Mouse (Mus musculus) granulocyte monocyte progenitor cell, adult 5-6 weeks (primary cell): Measurements from ENCODE around the gene Tspan4. TPM values are rescaled to one million over a fixed set of nuclear protein-coding genes. Genes with fewer than 3 reads are reported as not detected.
A peak's percentile ranks its signal among the peaks of the same experiment; 100 is the strongest.
"Not testable (repeated sequence)": the region's sequence is repeated elsewhere in the genome, so short reads cannot be mapped to it uniquely, and the experiment has no call there.

Experiments used
- ATAC-seq: replicated peaks from 2 replicates; pipeline ENCODE4 v1.8.0; 2016; ENCODE audit warnings: mild to moderate bottlenecking, moderate TSS enrichment, inconsistent platforms; ENCODE audit not compliant: poor library complexity, severe bottlenecking
- total RNA-seq, 2 experiments: library from RNA; stranded (forward) in 1 of 2; stranded (reverse) in 1 of 2; fragments of 200-712, 200-1000 nt in 1 of 2; fragments of >200 nt in 1 of 2; fragmentation: Nextera tagmentation in 1 of 2; gene quantifications; 2 replicates each; pipeline ENCODE4 v1.2.3; 2014 to 2017

Gene Tspan4
- total RNA-seq, 2 experiments from 2014 or later = 42.6 to 50.4 TPM

DNA sequence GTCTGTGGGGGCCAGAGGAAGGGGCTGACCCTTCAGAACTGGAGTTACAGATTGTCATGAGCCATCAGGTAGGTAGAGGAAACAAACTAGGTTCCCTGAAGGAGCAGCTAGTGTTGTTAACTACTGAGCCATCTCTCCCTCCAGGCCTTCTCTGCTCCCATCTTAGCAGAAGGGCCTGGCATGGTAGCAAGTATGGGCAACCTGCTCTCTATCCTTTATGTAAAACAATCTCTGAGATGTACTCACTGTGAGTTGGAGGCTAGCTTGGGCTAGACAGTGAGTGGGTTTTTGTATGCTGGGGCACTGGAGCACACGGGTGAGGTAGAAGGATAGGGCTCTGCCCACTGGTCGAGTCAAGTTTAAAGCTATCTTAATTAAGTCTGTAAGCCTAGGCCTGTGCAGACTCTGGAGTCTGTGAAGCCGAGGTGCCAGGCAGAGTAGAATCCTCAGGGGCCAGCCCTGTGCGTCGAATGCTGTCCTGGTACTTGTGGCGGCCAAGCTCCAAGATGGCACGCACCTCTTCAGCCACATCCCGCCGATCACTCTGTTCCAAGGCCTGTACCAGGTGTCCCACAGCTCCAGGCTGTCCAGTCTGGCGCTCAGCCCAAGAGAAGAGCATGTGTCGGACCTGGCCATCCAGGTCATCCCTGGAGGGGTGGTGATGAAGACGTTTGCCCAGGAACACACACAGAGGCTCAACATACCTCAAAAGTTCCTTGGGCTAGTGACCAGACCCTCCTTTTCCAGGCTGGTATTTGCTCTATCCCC, 36.7 kb upstream of the Tspan4 start:
- ATAC-seq = no peak

DNA sequence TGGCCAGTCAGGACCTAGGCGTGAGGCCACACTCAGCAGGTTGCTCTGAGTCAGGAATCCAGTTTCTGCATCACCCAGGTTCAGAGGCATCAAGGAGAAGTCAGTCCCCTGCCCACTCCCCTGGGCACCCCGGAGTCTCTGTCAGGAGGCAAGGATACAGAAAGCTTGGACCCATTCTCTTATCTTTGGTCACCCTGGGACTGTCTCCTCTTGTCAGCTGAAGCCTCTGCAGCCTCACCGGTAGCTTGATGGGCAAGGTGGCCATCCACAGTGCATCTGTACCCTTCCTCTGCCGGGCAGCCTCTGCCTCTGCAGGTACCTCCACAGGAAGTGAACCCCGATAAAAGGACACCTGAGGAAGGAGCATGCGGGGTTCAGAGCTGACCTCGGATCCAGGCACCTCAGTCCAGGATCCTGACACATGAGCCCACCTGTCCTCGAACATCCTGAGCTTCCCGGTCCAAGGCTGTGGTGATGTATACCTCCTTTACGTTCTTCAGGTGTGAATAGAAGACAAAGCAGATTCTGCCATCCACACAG, 35.8 kb upstream of the Tspan4 start:
- ATAC-seq = no peak

DNA sequence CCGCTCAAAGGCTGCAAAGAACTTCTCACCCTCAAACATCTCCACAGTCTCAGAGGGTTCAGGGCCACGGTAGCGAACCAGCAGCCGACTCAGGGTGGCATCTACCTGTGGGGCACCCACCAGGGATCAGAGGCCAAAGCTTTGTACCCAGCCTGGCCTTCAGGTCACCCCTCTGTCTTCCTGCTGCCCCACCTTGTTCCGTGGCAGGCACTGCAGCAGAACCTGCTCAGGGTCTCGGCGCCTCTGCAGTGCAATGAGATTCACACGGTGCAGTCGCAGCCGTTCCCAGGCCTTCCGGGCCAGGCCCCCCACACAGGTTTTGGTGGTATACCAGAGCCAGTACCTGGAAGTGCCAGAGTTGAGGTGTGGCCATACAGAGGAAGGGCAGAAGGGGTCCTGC, 35.2 kb upstream of the Tspan4 start:
- no peak for ATAC-seq

DNA sequence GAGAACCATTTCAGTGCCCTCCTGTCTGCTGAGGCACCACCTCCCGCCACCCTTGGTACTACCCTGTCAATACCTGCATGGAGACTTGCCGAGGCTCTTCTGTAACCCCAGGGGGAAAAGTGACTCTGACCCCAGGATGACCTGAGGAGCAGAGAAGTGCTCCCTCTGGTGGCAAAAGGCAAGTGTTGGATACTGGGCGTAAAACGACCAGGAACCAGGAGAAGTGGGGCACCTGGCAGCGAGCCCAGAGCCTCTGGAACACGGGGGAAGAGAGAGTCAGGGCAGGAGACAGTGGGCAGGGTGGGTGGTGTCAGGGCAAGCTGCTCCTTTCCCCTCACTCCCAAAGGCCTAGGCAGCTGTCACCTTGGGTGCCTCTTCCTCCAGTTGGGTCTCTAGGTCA, 34.4 kb upstream of the Tspan4 start:
- ATAC-seq = peak; percentile 20

DNA sequence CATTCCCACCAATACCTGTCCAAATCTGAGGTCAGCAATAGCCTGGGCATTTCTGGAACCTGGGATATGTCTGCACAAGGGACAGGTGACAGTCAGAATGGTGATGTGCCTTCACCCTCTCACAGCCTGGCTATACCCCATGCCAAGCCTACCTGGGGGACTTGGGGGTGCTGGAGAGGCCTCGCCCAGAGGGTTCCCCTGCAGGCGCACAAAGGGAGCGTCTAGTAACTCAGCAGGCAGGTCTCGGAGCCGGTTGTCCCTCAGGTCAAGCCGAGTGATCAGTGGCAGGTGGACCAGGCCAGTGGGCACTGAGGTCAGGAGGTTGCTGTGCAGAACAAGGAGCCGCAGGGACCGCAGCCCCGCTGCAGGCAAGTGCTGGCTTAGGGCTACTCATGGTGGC, 33.6 kb upstream of the Tspan4 start:
- ATAC-seq = no peak

DNA sequence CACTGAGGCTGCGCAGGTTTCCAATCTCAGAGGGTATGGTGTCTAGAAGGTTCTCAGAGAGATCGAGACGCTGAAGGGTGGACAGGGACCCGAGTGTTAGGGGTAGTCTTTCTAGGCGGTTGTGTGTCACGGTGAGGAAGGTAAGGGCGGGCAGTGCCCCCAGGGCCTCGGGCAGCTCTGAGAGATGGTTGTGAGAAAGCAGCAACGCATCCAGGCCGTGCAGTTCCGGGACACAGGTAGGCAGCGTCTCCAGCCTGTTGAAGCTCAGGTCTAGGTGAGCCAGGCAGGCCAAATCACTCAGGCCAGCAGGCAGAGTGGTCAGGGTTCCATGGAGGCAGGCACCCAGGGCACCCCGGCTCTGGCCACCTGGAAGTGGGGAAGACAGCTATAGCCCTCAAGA, 32.8 kb upstream of the Tspan4 start:
- ATAC-seq = no peak

DNA sequence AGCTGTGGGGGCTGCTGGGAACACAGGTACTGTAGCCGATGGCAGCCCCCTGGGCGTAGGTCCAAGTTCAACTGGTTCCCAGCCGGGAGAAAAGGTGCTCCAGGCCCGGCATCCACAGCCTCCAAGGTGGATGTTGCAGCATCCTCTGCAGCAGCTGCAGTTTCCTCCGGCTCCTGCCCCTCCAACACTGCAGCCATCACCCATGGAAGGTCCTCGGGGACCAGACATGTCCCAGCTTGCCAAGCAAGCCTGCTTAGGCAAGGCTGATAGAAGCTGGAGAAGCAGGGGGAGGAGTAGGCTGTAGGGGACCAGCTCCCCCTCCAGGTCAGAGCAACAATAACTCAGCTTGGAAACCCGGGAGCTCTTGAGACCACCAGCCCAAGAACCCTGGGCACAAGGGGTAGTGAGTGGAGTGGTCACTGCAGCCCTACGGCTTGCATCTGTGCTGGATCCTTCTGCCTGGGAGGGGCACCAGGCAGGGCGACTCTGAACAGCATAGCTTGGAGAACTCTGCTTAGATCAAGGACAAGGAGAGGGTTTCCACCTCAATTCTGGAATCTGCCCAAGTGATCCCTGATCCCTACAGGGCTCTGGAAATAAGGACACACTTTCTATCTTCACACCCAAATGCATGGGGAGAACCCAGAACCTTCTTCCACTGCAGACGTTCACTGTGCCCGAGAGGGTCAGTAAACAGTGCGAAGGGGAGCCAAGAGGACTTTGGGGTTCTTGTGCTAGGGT, 31.8 kb upstream of the Tspan4 start:
- peak; percentile 33 for ATAC-seq

DNA sequence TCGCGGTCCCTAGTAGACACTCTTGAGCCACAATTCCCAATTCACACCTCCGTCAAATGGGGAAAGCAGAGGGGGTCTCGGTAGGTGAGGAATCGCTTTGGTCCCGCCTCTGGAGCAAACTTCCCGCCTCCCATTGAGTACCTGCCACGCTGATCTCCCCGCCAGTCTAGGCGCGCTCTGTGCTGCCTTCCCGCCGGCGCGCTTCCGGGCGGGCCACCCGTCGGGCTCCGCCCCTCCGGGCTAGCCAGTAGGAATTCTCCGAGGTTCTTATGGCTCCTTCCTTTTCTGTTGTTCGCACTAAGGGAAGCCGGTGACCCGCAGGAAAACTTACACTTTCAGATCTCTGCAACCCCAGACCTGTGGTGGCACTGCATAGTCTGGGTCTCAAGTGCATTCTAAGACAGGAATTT, 31.2 kb upstream of the Tspan4 start, which contains the start of gene Pidd1:
TSS of gene Pidd1 (minus strand) at position 198 of the 410 bp plus-strand sequence.
- ATAC-seq = peak; percentile 55

DNA sequence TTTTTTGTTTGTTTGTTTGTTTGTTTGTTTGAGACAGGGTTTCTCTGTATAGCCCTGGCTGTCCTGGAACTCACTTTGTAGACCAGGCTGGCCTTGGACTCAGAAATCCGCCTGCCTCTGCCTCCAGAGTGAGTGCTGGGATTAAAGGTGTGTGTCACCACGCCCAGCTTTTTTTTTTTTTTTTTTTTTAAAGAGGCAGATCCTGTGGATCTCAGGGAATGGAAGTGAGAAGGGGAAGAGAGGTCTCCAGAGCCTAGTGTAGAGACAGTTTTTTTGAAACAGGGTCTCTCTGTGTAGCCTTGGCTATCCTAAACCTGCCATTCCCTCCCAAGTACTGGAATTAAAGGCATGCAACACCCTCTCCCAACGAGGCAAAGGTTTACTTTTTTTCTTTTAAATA, 28.7 kb upstream of the Tspan4 start:
- ATAC-seq = not testable (repeated sequence)

DNA sequence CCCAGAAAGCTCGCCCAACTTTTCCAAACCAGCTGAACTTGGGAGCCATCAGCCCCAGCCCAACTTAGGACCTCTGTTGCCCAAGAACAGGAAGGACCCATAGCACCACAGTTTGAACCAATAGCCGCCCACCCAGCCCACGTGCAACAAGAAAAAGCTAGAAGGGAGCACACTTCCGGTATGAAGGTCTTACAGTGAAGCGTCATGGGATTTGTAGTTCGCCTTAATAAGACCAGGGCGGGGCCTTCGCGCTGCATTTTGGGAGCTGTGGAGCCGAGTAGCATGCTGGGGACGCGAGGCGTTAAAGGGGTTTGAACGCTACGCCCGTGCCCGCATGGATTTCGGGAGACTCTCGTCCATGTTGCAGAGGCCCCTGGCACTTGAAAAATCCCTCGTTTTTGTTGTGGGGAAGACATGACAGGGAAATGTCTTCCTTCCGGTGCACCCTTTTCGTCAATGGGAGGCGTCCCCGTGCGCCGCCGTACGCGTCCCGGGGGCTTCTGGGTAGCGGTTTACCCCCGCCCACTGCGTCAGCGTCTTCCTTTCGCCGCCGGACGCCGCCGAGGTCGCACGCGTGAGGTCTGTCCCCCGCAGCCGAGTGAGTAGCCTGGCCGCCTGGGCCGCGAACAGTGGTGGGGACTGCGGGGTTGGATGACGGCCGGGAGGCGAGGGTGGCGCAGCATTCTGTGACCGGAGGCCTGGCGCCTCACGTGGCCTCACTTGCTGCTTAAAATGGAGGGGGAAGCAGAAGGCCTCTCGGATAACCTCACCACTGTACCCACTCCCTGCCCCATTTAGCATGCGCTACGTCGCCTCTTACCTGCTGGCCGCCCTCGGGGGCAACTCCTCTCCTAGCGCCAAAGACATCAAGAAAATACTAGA, 27.7 kb upstream of the Tspan4 start, which contains the start of gene Rplp2:
TSS of gene Rplp2 (plus strand) at position 261 of the 882 bp plus-strand sequence.
- peak; percentile 79 for ATAC-seq

DNA sequence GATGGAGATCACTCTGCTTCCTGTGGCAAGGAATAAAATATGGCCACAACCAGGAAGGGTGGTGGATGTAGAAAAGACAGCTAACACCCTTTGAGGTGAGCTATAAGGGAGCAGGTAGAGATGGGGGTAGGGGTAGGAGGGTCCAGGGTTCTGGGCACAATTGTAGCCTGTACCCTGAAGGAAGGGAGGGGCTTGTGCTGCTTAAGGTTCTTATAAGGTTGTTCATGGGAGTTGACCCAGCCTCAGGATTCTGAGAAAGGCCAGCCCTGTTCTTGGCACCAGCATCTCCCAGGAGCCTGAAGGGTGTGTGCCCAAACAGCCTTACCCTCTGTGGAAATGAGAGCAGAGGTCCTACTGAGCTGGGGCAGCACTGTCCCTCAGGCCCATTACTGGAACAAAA, 23.1 kb upstream of the Tspan4 start:
- no peak for ATAC-seq

DNA sequence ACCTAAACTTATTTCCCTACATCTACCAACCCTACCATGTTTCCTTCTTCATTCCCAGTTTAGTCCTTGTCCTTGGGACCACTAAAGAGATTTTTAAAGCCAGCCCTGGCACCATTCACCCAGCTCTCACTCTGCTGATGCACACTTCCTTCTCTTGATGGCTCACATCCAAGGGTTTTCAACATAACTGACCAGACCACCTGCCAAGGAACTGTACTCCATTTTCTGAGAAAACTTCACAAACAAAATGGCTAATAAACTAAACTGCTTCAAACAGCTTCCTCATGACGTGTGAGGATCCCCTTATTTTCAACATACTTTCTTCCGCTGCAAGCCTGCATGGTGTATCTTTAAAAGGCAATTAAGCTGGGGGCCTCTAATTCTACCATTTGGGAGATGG, 21.4 kb upstream of the Tspan4 start:
- ATAC-seq = peak; percentile 14

DNA sequence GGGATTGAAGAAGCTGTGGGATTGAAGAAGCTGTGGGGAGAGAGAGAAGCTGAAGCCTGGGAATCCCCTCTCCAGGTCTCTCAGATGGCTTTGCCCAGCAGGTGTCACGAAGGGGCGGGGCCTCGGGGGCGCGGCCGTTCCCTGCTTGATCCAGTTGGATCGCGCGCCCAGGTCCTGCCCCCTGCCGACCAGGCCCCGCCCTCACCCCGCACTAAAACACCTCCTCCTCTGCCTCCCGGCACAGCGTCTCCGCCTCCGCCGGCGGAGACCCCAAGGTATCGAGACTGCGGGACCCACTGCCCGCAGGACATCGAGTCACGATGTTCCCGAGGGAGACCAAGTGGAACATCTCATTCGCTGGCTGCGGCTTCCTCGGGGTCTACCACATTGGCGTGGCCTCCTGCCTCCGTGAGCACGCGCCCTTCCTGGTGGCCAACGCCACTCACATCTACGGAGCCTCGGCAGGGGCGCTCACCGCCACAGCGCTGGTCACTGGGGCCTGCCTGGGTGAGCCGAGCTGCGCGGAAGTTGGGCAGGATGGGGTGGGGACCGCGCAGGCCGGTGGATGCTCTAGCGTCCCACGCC, 20.0 kb upstream of the Tspan4 start, which contains the start of gene Pnpla2:
TSS of gene Pnpla2 (plus strand) at position 232 of the 585 bp plus-strand sequence.
- peak; percentile 72 for ATAC-seq

DNA sequence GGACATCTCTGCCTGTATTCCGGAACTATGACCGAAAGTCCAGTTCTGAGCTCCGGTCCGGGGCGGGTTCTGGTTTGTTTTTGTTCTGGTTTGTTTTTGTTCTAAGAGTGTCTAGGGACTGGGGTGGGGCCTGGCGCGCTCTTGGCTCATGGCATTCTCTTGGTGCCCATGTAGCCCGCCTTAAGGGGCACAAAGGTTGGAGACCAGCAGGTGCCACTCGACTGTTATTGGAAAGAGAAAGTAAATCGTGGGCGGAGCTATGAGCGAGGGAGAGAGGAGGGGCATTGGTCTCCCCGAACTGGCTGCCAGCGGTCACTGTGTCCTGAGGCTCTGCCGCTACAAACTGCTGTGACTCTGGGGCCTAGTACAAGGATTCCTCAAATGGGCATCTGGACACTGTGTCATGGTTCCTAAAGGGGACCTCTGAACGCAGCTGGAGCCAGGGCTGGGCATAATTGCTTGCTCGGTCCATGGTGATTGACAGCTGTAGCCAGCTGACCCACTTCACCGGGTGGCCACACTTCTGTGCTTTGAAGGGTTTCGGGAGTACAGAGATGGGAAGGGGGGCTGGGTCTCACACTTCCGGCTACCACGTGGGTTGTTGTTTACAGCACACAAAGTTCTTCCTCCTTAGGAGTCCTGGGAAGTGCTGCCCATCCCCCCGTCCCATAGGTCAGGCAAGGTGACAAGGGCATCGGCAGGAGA, 19.3 kb upstream of the Tspan4 start:
- ATAC-seq = peak; percentile 34

DNA sequence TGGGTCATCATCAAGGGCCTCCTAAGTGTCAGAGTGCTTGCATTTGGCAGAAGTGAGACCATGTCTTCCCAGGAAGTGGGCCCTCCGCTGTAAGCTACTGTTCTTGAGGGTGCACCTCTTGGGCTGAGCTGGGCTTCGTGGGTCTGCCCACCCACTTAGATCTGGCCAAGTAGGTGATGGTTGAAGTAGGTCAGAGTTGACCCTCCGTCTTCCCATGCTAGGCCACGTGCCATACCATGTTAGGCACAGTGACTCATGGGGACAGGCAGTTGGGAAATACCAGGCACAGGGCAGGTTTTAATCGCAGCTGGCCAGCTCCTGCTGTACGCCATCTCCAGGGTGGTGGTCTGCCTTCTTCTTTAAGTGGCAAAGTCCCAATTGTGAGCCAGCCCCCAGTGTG, 18.3 kb upstream of the Tspan4 start:
- no peak for ATAC-seq

DNA sequence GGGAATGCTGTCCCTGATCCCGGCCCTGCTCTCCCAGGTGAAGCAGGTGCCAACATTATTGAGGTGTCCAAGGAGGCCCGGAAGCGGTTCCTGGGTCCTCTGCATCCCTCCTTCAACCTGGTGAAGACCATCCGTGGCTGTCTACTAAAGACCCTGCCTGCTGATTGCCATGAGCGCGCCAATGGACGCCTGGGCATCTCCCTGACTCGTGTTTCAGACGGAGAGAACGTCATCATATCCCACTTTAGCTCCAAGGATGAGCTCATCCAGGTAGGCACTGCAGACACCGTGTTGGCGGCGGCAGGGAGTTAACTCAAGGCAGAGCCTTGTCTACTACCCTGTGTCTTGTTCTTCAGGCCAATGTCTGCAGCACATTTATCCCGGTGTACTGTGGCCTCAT, 17.8 kb upstream of the Tspan4 start:
- no peak for ATAC-seq

DNA sequence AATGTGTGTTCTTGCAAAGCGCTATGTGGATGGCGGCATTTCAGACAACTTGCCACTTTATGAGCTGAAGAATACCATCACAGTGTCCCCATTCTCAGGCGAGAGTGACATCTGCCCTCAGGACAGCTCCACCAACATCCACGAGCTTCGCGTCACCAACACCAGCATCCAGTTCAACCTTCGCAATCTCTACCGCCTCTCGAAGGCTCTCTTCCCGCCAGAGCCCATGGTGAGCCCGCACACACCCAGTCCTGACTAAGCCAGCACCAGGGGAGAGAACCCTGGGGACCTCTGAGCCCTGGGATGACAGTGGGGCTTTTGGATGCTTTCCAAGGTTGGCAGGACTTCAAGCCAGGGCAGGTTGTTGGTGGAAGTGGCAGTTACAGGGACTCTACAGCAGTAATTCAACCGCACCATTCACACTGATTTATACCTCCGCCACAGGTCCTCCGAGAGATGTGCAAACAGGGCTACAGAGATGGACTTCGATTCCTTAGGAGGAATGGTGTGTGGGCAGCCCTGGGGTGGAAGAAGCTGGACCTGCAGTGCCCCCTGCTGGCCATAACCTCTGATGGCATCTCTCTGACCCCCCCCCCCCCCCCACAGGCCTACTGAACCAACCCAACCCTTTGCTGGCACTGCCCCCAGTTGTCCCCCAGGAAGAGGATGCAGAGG, 16.9 kb upstream of the Tspan4 start:
- ATAC-seq = no peak

DNA sequence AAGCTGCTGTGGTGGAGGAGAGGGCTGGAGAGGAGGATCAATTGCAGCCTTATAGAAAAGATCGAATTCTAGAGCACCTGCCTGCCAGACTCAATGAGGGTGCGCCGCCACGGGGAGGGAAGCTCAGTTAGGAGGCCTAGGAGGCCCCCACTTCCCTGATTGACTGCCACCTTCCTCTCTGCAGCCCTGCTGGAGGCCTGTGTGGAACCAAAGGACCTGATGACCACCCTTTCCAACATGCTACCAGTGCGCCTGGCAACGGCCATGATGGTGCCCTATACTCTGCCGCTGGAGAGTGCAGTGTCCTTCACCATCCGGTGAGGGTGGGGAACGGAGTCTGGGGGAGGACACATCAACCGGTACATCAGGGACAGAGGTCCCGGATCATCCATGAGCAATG, 16.4 kb upstream of the Tspan4 start:
- no peak for ATAC-seq

DNA sequence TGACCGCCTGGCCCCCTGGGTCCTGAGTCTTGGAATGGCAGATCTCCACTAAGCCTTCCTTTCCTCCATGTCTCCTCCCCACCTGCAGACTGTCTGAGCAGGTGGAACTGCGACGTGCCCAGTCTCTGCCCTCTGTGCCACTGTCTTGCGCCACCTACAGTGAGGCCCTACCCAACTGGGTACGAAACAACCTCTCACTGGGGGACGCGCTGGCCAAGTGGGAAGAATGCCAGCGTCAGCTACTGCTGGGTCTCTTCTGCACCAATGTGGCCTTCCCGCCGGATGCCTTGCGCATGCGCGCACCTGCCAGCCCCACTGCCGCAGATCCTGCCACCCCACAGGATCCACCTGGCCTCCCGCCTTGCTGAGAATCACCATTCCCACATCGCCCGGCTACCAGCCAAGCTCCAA, 15.7 kb upstream of the Tspan4 start:
- ATAC-seq = no peak
